Mouse (Mus musculus): ENCODE measurements around the gene Ipo9. TPM values are rescaled to one million over a fixed set of nuclear protein-coding genes. Genes with fewer than 3 reads are reported as not detected.
A peak's percentile ranks its signal among the peaks of the same experiment; 100 is the strongest.

The Ipo9 gene
- polyA plus RNA-seq, 1 experiment, result 61.5 TPM

DNA sequence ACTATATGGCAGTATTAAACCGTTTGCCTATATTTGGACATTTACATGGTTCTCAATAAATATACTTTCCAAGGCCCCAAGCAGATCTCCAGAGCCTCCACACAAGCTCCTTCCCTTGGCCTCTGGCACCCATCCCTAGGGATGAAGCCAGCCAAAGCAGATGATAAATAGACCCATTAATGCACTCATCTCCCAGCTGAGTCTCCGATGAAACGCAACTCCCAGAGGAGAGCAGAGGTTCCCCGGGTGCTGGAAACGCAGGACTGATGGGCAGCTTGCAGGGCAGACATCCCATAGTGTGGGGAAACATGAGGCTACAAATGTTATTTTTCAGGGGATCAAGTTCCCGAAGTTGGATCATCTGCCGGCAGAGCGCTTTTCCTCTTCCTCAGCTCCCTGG is 88.4 kb downstream of the Ipo9 start:
- H3K4me3 ChIP-seq (ENCODE audit: insufficient read depth, poor library complexity, severe bottlenecking), result no peak overlapping the region
- no peaks in the 10 kb centered on the region for H3K79me2 ChIP-seq (ENCODE audit: control insufficient read depth, insufficient read depth)
- no peaks in the 10 kb centered on the region for H3K79me3 ChIP-seq (ENCODE audit: low read depth)
- H3ac ChIP-seq (ENCODE audit: control insufficient read depth, insufficient read length, low read depth), result no peak overlapping the region
- H3K36me3 ChIP-seq (ENCODE audit: control insufficient read depth, insufficient read depth), result no peaks in the 10 kb centered on the region
- TF ChIP-seq FOSL1 (IDR thresholded peaks at IDR 0.05; ENCODE audit: insufficient read depth, low read length, poor library complexity, severe bottlenecking) (no peak), MAX (IDR thresholded peaks at IDR 0.05) (no peak), MYOD1 (IDR thresholded peaks at IDR 0.05; ENCODE audit: control insufficient read depth, insufficient read length, low read depth) (no peak), CTCF (IDR thresholded peaks at IDR 0.05; ENCODE audit: control insufficient read depth, insufficient read depth, insufficient read length) (no peak), MYOG (IDR thresholded peaks at IDR 0.05; ENCODE audit: control insufficient read depth, extremely low read depth, insufficient read length) (no peak), USF1 (IDR thresholded peaks at IDR 0.05; ENCODE audit: low read depth) (no peak), CEBPB (IDR thresholded peaks at IDR 0.05; ENCODE audit: low read depth) (no peak)
- H3K27me3 ChIP-seq (ENCODE audit: control insufficient read depth, insufficient read depth, insufficient read length), result no peaks in the 10 kb centered on the region

Small RNA genes lying within 50 kb of the gene (microRNA-seq; reads per million reads assigned to microRNA genes)
- gene Mir1231 (ENCODE audit: borderline microRNAs expressed), result 2.7 reads per million, percentile 43 among the genes with 10 or more reads in this experiment

Other genes with a start within 250 kb of the Ipo9 start
- not detected for gene Elf3, start 171.9 kb downstream of the Ipo9 start, polyA plus RNA-seq (2012; fragmentation: generic; extraction: Trizol)
- gene Rnpep, start 146.4 kb downstream of the Ipo9 start, polyA plus RNA-seq (2012; fragmentation: generic; extraction: Trizol), result 29.4 TPM
- 218 TPM for gene Timm17a, start 116.7 kb downstream of the Ipo9 start, polyA plus RNA-seq (2012; fragmentation: generic; extraction: Trizol)
- 1.9 TPM for gene Lmod1, start 105.7 kb downstream of the Ipo9 start, polyA plus RNA-seq (2012; fragmentation: generic; extraction: Trizol)
- 33.2 TPM for gene Shisa4, start 55.3 kb downstream of the Ipo9 start, polyA plus RNA-seq (2012; fragmentation: generic; extraction: Trizol)
- 22.2 TPM for gene Nav1, start 176.8 kb upstream of the Ipo9 start, polyA plus RNA-seq (2012; fragmentation: generic; extraction: Trizol)